Mouse (Mus musculus) left cerebral cortex, adult 11 months (tissue): ENCODE measurements around the gene Prmt7.

Source experiments
- DNase-seq: peaks from one replicate; pipeline ENCODE4 v3.0.0; 2022; ENCODE audit warnings: low spot score

Gene Prmt7

GRCm38 (mm10) chr8:106226589-106226988 is 15.9 kb downstream of the Prmt7 start:
- DNase-seq, result no peak

DNA sequence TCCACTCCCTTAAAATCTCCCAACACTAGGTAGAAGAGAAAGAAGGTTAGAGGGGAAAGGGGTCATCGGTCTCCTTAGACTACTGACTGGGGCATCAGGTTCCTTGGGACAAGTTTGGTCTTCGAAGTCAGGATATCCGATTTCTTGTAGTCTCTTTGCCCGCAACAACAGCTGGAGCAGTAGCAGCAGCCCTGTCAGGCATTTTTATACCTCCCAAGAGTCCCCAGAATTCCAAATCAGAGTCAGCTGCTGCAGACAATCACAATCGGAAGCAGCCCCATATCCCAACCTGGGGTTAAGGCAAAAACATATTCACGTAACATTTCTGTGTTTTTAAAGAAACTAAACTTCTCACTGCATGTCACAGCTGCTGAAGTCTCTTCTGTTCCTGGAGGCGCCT is 20.8 kb downstream of the Prmt7 start:
- DNase-seq, result no peak

DNA sequence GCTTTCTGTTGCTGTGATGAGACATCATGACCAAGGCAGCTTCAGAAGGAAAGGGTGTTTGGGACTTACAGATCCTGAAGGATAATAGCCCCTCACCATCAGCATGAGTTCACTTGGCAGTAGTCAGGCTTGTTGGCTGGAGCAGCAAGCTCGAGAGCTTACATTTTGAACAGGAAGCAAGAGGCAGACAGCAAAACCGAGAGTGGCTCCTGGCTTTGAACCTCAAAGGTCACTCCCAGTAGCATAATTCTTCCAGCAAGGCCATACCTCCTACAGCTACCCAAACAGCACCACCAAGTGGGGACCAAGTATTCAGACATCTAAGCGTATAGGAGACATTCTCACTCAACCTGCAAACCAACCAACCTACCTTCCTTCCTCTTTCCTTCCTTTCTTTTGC is 22.0 kb downstream of the Prmt7 start:
- DNase-seq, result no peak

DNA sequence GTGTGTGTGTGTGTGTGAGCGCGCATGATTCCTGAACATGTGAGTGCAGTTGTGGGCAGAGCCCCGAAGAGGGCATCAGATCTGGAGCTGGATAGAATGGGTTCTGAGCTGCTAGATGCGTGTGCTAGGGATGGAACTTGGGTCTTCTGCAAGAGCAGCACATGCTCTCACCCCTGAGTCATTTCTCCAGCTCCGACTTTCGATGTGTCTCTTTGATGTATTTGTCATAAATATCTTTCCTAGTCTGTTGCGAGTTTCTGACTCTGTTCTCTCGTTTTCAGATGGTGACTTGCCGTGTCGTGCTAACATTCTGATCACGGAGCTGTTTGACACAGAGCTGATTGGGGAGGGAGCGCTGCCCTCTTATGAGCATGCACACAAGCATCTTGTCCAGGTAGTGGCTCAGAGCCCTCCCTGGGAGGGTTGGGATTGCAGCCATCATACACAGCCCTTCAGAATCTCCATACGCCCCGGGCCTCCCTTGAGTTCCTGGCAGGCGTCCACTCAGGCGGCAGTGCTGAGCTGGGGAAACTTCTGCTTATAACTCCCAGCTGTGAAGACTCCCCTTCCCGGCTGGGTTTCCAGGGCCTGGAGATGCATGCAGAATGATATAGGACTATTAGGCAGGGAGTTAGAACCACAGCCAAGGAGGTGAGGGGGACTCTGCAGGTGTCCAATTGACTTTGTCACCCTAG is 24.0 kb downstream of the Prmt7 start:
- no peak for DNase-seq

DNA sequence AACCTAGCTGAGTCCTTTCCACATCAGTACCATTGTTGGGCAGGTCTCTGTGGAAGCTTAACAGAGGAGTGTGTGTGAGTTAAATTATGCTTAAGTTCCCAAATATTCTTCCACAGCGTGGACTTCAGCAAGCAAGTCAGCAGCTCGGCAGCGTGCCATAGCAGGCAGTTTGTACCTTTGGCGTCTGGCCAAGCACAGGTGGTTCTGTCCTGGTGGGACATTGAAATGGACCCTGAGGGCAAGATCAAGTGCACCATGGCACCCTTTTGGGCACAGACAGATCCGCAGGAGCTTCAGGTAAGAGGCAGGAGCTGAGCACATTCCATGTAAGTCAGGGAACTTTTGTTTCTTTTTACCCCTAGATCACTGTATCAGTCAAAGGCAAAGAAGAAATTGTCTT is 26.4 kb downstream of the Prmt7 start:
- DNase-seq, result no peak

- no peak for DNase-seq
Observed at GRCm38 (mm10) chr8:106250186-106250585, 39.5 kb downstream of the Prmt7 start.

- DNase-seq, result no peak
Observed at GRCm38 (mm10) chr8:106258169-106258568, 47.4 kb downstream of the Prmt7 start.

GRCm38 (mm10) chr8:106259579-106260255 is 49.0 kb downstream of the Prmt7 start:
- no peak for DNase-seq

GRCm38 (mm10) chr8:106260894-106261293 is 50.2 kb downstream of the Prmt7 start:
- no peak for DNase-seq

GRCm38 (mm10) chr8:106262343-106262742 is 51.6 kb downstream of the Prmt7 start:
- DNase-seq, result no peak

DNA sequence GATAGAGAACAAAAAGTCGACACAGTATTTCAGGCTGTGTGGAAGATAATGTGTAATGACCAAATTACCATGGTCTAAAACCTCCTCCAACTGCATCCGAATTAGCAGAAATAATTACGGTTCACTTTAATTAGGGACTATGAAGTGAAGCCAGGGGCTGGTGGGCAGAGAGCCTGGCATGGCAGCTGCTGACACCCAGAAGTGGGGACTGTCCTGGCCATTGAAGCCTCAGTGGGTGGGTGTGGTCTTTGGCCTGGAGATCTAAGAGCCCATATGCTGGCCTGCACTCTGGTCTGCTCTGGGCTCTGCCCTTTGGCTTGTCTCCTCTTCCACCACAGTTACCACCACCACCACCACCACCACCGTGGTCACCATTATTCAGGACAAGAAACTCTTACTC is 53.2 kb downstream of the Prmt7 start:
- DNase-seq, result no peak

GRCm38 (mm10) chr8:106265398-106265797 is 54.7 kb downstream of the Prmt7 start:
- DNase-seq, result no peak

DNA sequence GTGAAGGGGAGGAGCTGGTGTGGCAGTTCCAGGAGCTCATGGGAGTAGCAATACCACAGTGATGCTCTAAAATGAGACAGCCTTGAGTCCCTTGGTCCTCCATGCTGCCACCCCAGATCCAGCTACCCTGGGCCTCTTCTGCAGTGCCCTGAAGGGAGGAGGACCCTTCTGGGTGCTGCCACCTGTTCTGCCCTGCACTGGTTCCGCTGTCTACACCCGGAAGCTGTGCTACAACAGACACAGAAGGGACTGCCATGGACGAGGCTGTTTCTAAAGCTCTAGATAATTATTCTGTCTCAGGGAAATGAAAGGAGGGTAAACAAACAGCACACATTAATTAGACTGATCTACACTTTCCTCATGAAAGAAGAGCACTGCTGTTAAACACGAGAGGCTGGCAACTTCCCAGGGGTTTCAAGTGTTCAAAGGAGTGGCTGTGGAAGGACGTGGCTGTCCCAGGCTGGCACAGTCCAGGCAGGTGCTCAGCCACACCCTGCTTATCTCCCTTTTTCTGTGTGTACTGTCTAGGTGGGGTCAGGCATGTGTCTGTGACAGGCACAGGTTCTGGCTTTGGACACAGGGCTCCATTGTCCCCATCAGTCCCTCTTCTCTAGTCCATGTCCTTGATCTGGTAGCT is 58.1 kb downstream of the Prmt7 start:
- DNase-seq, result no peak

DNA sequence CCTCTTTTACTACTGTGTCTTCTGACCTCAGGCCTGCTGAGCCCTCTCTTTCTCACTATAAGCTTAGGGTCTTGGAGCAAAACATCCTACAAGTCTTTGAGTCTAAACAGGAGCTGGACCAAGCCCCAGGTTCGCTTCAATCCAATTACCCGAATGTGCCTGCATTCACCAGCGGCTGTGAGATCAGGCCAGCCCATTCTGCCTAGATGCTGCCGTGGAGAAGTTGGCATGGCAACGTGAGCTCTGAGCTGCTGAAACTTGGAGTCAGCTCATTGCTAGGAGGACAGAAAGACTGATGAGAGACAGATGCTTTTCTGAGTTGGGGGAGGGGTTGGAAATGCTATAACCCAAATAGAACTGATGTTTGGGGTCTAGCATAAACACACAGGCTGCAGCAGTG is 60.1 kb downstream of the Prmt7 start:
- DNase-seq, result peak; percentile 69

DNA sequence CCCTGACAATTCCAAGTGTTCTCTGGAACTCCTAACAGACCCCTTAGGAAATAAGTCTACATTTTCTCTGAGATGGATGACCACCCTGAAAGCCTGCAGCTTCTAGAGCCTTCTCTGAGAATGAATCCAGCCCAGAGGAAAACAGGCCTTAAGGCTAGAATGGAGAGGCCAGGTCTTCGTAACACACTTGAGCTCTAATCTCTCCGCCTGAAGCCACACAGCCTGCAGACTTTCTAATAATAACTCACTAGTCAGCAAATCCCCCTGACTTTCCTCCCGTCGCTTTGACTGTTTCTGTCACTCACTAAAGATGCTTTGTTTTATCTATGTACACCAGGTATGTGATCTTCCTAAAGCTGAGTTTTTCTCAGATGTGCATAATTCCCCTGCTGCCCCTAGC is 60.6 kb downstream of the Prmt7 start:
- DNase-seq, result no peak

GRCm38 (mm10) chr8:106273468-106273867 is 62.7 kb downstream of the Prmt7 start:
- DNase-seq, result no peak

- no peak for DNase-seq
Observed at GRCm38 (mm10) chr8:106276709-106277317, 66.1 kb downstream of the Prmt7 start.

DNA sequence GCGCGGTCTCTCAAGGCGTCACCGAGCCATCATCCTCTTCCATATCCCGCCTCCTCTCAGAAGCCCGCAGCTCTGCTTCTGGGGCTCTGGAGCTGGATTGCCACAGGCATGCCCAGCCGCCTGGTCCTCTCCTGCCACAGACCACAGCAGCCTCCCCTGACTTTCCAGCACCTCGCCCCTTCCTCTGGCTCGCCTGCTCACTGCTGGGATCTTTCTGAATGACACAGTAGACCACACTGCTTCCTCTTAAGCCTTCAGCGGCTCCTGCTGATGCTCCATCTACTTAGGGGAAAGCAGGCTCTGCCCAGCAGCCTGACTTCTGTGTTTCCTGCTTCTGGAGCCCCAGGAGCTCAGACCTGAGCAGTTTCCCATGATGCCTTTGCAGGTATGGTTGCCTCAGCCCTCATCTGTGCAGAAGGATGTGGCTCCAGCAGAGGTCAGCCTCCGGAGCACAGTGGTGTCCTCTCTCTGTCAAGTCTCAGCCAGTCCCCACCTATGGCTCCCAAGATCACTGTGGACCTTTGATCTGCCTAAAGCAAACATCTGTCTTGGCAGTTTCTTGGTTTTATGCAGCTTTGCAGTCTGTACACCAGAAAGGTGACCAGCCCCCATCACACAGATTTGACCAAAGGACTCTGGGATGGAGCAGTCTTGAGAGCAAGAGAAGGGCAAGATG is 67.8 kb downstream of the Prmt7 start:
- DNase-seq, result no peak

- DNase-seq, result no peak
Observed at GRCm38 (mm10) chr8:106280154-106280553, 69.4 kb downstream of the Prmt7 start.

- no peak for DNase-seq
Observed at GRCm38 (mm10) chr8:106280844-106281243, 70.1 kb downstream of the Prmt7 start.

DNA sequence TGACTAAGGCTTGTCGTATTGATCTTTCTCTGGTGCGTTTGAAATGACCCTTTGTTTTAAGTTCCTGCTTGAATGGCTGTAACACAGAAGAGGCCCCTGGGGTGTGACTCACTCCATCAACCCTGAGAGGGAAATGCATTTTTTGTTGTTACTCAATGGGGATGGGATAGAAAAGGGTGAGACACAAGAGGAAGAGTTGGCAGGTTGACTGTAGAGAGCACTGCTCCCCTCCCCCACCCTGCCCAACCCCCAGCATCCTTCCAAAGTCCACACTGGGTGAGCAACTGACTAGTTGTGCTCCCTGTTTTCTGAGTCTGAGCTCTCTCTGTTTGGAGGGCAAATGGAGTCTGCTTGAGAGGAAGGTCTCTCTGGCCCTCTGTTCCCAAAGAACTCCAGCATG is 76.7 kb downstream of the Prmt7 start:
- no peak for DNase-seq

GRCm38 (mm10) chr8:106288732-106289131 is 78.0 kb downstream of the Prmt7 start:
- DNase-seq, result no peak
